Mouse (Mus musculus): ENCODE measurements at regions not wholly inside any gene's neighbourhood (a gene's known extent, or its start where the extent isn't known, plus 50 kb on each side); places are given as distances from the start of the nearest gene placed in this dataset.

DNA sequence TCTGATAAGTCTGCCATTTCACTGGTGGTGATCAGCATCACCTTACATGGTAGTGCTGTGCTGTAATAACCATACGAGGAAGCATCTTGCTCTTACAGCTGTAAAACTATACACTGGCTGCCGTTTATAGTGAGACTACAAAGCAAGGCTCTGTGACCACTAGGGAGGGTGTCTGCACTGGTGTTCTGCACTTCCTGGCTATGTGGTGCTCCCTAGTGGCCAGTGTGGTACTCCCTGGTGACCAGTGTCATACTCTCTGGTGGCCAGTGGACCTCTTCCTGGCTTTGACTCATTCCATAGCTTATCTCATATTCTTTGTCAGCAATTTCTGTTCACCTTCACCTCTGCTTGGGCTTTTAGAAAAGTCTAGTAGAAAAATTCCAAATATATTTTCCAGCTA lies 114.7 kb upstream of the Lsm14a start:
- TF ChIP-seq POLR2A (IDR thresholded peaks at IDR 0.05; ENCODE audit: borderline replicate concordance, control insufficient read depth, low read depth, low read length), result no peak
- TF ChIP-seq CTCF (IDR thresholded peaks at IDR 0.05; ENCODE audit: control insufficient read depth, insufficient read depth, low read length), result no peak

Measured in bone marrow, adult 2 months (tissue).